Mouse (Mus musculus): ENCODE measurements around the gene Gm20388.

- TF ChIP-seq CTCF (IDR thresholded peaks at IDR 0.05; ENCODE audit: low read depth) (peak; percentile 65), EP300 (optimal IDR thresholded peaks at IDR 0.05) (no peak)
These were observed 4167.4 kb downstream of the Gm20388 start for GRCm38 (mm10) chr8:124077998-124078397.
